ENCODE assay signal across 8 mouse cellular contexts in the genomic region with DNA sequence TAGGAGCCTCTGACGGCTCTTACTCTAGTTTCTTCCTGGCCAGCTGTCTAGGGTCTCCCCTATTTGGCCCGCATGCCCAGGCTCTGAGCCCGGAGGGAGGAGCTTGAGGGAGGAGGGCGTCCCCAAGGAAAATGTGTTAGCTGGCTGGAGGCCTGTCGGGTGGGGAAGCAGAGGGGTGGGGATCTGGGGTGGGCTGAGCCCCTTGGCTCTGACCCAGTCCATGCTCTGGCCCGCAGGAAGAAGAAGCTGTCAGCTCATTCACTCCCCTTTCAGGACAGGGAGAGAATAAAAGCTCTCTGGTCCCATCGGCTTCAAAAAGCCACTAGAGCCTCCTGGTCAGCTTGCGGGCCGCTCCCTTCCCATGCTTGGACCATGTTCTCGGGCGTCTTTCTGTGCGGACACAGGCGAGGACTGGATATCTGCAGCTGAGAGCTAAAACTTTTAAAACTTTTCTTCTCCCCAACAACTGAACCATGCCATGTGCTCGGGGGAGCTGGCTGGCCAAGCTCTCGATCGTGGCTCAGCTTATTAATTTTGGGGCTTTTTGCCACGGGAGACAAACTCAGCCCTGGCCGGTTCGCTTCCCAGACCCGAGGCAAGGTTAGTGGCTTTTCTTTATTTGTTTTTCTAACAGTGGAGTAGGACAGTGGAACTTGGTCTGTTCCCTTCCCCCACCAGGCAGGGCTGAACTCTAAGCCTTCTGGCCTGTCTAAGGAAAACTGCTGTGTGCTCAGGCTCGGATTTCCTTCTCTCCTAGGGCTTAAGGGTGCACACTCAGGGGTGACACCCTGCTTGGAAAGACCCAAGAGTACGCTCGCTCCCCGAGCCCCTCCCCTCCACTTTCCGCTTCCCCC. TPM values are rescaled to one million over a fixed set of nuclear protein-coding genes. Genes with fewer than 3 reads are reported as not detected.
DNase-seq lines count a peak whose midpoint lies in the region; ATAC-seq and TF ChIP-seq lines count a peak whose summit lies in the region.

A gene (plus strand): TSS at position 233 of the 854 bp plus-strand sequence.

- DNase-seq in adrenal gland, postnatal 4 days (ENCODE audit: low spot score in 2 of 2), result peak in 1 of 2 experiments; percentile 32
- DNase-seq in gastrocnemius, postnatal 25 days, result peak; percentile 81
- peak; percentile 52 for DNase-seq in neural tube, embryonic 11.5 days (ENCODE audit: low spot score)
- DNase-seq in thymus, postnatal 25 days, result no peak
- no peak for DNase-seq in B cell, adult 2 months

- no peaks in the 10 kb centered on the region; the same call in 1 of the 2 replicates for H3K27me3 ChIP-seq in E14TG2a.4 (ENCODE audit: insufficient read depth, low read length)
- no peaks in the 10 kb centered on the region for H3K27me3 ChIP-seq in hindbrain, embryonic 16.5 days (replicated peaks; ENCODE audit: control insufficient read depth, insufficient read depth, low read length)
- no peaks in the 10 kb centered on the region for H3K27me3 ChIP-seq in liver, embryonic 12.5 days (replicated peaks)
- no peaks in the 10 kb centered on the region for H3K27me3 ChIP-seq in neural tube, embryonic 11.5 days (ENCODE audit: control insufficient read depth, insufficient read depth, low read length)

- peak within 1 kb of the TSS; percentile 43; the same call in 1 of the 2 replicates for H3K4me3 ChIP-seq in E14TG2a.4 (replicated peaks; ENCODE audit: low read length)
- peak within 1 kb of the TSS; percentile 40 for H3K4me3 ChIP-seq in hindbrain, embryonic 16.5 days (ENCODE audit: low read length)
- H3K4me3 ChIP-seq in liver, embryonic 12.5 days, result peak within 1 kb of the TSS; percentile 30
- H3K4me3 ChIP-seq in neural tube, embryonic 11.5 days (ENCODE audit: low read depth, low read length), result peak within 1 kb of the TSS; percentile 27

- no peak for TF ChIP-seq CTCF in E14TG2a.4 (conservative IDR thresholded peaks at IDR 0.05; ENCODE audit: low read length)

- H3K4me1 ChIP-seq in E14TG2a.4 (replicated peaks; ENCODE audit: low read depth, low read length), result peaks cover 15% of the 10 kb centered on the region
- H3K4me1 ChIP-seq in hindbrain, embryonic 16.5 days (ENCODE audit: control insufficient read depth, insufficient read depth, low read depth, low read length), result peaks cover 15% of the 10 kb centered on the region
- no peaks in the 10 kb centered on the region for H3K4me1 ChIP-seq in liver, embryonic 12.5 days
- H3K4me1 ChIP-seq in neural tube, embryonic 11.5 days (ENCODE audit: control insufficient read depth, insufficient read depth, low read length), result peaks cover 16% of the 10 kb centered on the region

- peak within 1 kb of the TSS; percentile 42 for H3K9ac ChIP-seq in hindbrain, embryonic 16.5 days (ENCODE audit: low read depth, low read length)
- 0 out of 2 replicates have a peak within 1 kb of the TSS, but pooled peaks have one; percentile 29 for H3K9ac ChIP-seq in liver, embryonic 12.5 days
- peak within 1 kb of the TSS; percentile 26 for H3K9ac ChIP-seq in neural tube, embryonic 11.5 days (ENCODE audit: low read length)

- peak within 1 kb of the TSS; percentile 60 for H3K4me2 ChIP-seq in hindbrain, embryonic 16.5 days (ENCODE audit: low read length)
- H3K4me2 ChIP-seq in liver, embryonic 12.5 days, result peak within 1 kb of the TSS; percentile 54
- peak within 1 kb of the TSS; percentile 48 for H3K4me2 ChIP-seq in neural tube, embryonic 11.5 days (ENCODE audit: low read depth)

- peak within 1 kb of the TSS; percentile 73 for H3K27ac ChIP-seq in hindbrain, embryonic 16.5 days (ENCODE audit: low read depth, low read length)
- H3K27ac ChIP-seq in liver, embryonic 12.5 days, result peak within 1 kb of the TSS; percentile 64
- H3K27ac ChIP-seq in neural tube, embryonic 11.5 days (ENCODE audit: low read depth, low read length), result peak within 1 kb of the TSS; percentile 73

- peak; percentile 92 for ATAC-seq in hindbrain, embryonic 16.5 days
- peak; percentile 61 for ATAC-seq in liver, embryonic 12.5 days
- peak; percentile 70 for ATAC-seq in neural tube, embryonic 11.5 days (ENCODE audit: insufficient read depth, low FRiP score, low TSS enrichment)

- no peaks in the 10 kb centered on the region for H3K9me3 ChIP-seq in E14TG2a.4 (ENCODE audit: low read length)
- H3K9me3 ChIP-seq in hindbrain, embryonic 16.5 days (ENCODE audit: control insufficient read depth, low read length), result no peaks in the 10 kb centered on the region
- H3K9me3 ChIP-seq in liver, embryonic 12.5 days (replicated peaks), result no peaks in the 10 kb centered on the region
- H3K9me3 ChIP-seq in neural tube, embryonic 11.5 days (ENCODE audit: control insufficient read depth, low read length), result no peaks in the 10 kb centered on the region

- no peaks in the 10 kb centered on the region for H3K36me3 ChIP-seq in E14TG2a.4 (ENCODE audit: insufficient read depth, low read length)
- H3K36me3 ChIP-seq in hindbrain, embryonic 16.5 days (ENCODE audit: control insufficient read depth, insufficient read depth, low read length), result no peaks in the 10 kb centered on the region
- H3K36me3 ChIP-seq in liver, embryonic 12.5 days, result no peaks in the 10 kb centered on the region
- no peaks in the 10 kb centered on the region for H3K36me3 ChIP-seq in neural tube, embryonic 11.5 days (ENCODE audit: control insufficient read depth, insufficient read depth, low read length)

- 3% methylated on average over 25 of the region's 25 CpGs for WGBS in hindbrain, embryonic 16.5 days
- WGBS in liver, embryonic 12.5 days (ENCODE audit: insufficient replicate concordance), result 8% methylated on average over 25 of the region's 25 CpGs
- 2% methylated on average over 25 of the region's 25 CpGs for WGBS in neural tube, embryonic 11.5 days

RNA-seq across cellular contexts. Expression of the gene that starts here (rescaled TPM):
- 10 to 100 TPM; 18.0 to 19.5 TPM for total RNA-seq in adrenal gland, postnatal 4 days (2021)
- 10 to 100 TPM in 1 of 2 experiments, 1 to 10 TPM in 1; 8.4 to 10.5 TPM for total RNA-seq in gastrocnemius, postnatal 25 days (2021)
- polyA plus RNA-seq in hindbrain, embryonic 16.5 days (2015; fragmentation: Nextera tagmentation; extraction: Ambion mirVana), result 1.6 and 2.3 TPM in 2 replicates
- polyA plus RNA-seq in liver, embryonic 12.5 days (2016; fragmentation: Nextera tagmentation; extraction: Ambion mirVana), result 0.85 and 0.87 TPM in 2 replicates
- 1.6 and 2.2 TPM in 2 replicates for polyA plus RNA-seq in neural tube, embryonic 11.5 days (2014; fragmentation: Nextera tagmentation; extraction: Ambion mirVana)

Comparison
In these comparisons a context has a peak if more than half of its experiments do, and no peak if none do; other contexts are left out.
1. Peak in ATAC-seq, H3K4me3 ChIP-seq, H3K27ac ChIP-seq, H3K9ac ChIP-seq and H3K4me2 ChIP-seq in liver, embryonic 12.5 days; RNA of the gene not detected or under 1 TPM.
2. DNase-seq: peak in gastrocnemius, postnatal 25 days (single experiment) and neural tube, embryonic 11.5 days (single experiment); none in thymus, postnatal 25 days (single experiment) and B cell, adult 2 months (0 of 2).
3. Peak in every context shown above with its lines, with median percentiles within 50 percentile points of each other: H3K4me3 ChIP-seq, ATAC-seq, H3K27ac ChIP-seq, H3K4me2 ChIP-seq and H3K9ac ChIP-seq.